Mouse (Mus musculus) monocyte, adult 5-6 weeks (primary cell): ENCODE data around the gene Usp42. TPM values are rescaled to one million over a fixed set of nuclear protein-coding genes. Genes with fewer than 3 reads are reported as not detected.

Source experiments
- ATAC-seq: fragments of 153-309, 156-312 bp; replicated peaks from 2 replicates; pipeline ENCODE4 v1.8.0; 2017; ENCODE audit warnings: mild to moderate bottlenecking; ENCODE audit not compliant: low TSS enrichment, insufficient number of reproducible peaks, severe bottlenecking, poor library complexity, low FRiP score
- total RNA-seq: library from RNA; stranded (forward); fragments of 200-1000, 200-491, 200-594 nt; gene quantifications from 3 replicates; pipeline ENCODE4 v1.2.3, GENCODE M21; 2017

Usp42 gene
- 10.6 to 19.8 TPM (median 19.1 TPM) in 3 replicates for total RNA-seq

GRCm38 (mm10) chr5:143732180-143732891, at the start of gene Usp42:
Gene Usp42 (minus strand): TSS chr5:143732280.
- ATAC-seq: peak; percentile 98

- ATAC-seq: no peak; the same call in 1 of the 2 replicates
Observed at GRCm38 (mm10) chr5:143760508-143760907, 28.4 kb upstream of the Usp42 start.

GRCm38 (mm10) chr5:143759554-143759953, 27.5 kb upstream of the Usp42 start:
- ATAC-seq: no peak

- ATAC-seq: peak; percentile 94
Observed at GRCm38 (mm10) chr5:143757755-143758443, 25.8 kb upstream of the Usp42 start.

GRCm38 (mm10) chr5:143755529-143756141, 23.6 kb upstream of the Usp42 start:
- ATAC-seq: no peak

- no peak for ATAC-seq
Observed at GRCm38 (mm10) chr5:143749630-143750208, 17.6 kb upstream of the Usp42 start.

- no peak for ATAC-seq
Observed at GRCm38 (mm10) chr5:143731483-143732112, 482 bp downstream of the Usp42 start.

- ATAC-seq: no peak
Observed at GRCm38 (mm10) chr5:143730915-143731314, 1.2 kb downstream of the Usp42 start.

- no peak for ATAC-seq
Observed at GRCm38 (mm10) chr5:143721962-143722361, 10.1 kb downstream of the Usp42 start.

- ATAC-seq: no peak
Observed at GRCm38 (mm10) chr5:143712011-143712800, 19.9 kb downstream of the Usp42 start.

- ATAC-seq: peak; percentile 47; the same call in 1 of the 2 replicates
Observed at GRCm38 (mm10) chr5:143711326-143711725, 20.8 kb downstream of the Usp42 start.

GRCm38 (mm10) chr5:143706822-143707200, 25.3 kb downstream of the Usp42 start:
- ATAC-seq: no peak; the same call in 1 of the 2 replicates

- ATAC-seq: no peak
Observed at GRCm38 (mm10) chr5:143706030-143706821, 25.9 kb downstream of the Usp42 start.

GRCm38 (mm10) chr5:143705659-143705982, 26.5 kb downstream of the Usp42 start:
- no peak for ATAC-seq

GRCm38 (mm10) chr5:143704875-143705658, 27.0 kb downstream of the Usp42 start:
- no peak for ATAC-seq

- no peak for ATAC-seq
Observed at GRCm38 (mm10) chr5:143701074-143701473, 31.0 kb downstream of the Usp42 start.

- no peak for ATAC-seq
Observed at GRCm38 (mm10) chr5:143700247-143700646, 31.8 kb downstream of the Usp42 start.
